Mouse (Mus musculus): Measurements from ENCODE around the gene Fabp7.

Gene Fabp7

GRCm38 (mm10) chr10:57795542-57795941 lies 10.9 kb downstream of the Fabp7 start:
- in situ Hi-C loops (cut with MboI; ENCODE audit: unreplicated experiment in 2 of 2), result no loop called here

GRCm38 (mm10) chr10:57796057-57796456 lies 11.4 kb downstream of the Fabp7 start:
- in situ Hi-C loops (cut with MboI; ENCODE audit: unreplicated experiment in 2 of 2), result no loop called here

GRCm38 (mm10) chr10:57799486-57799885 lies 14.8 kb downstream of the Fabp7 start:
- in situ Hi-C loops (cut with MboI; ENCODE audit: unreplicated experiment in 2 of 2), result no loop called here

GRCm38 (mm10) chr10:57807754-57808153 lies 23.1 kb downstream of the Fabp7 start:
- in situ Hi-C loops (cut with MboI; ENCODE audit: unreplicated experiment in 2 of 2), result no loop called here

- in situ Hi-C loops (cut with MboI; ENCODE audit: unreplicated experiment in 2 of 2), result no loop called here
Measured at GRCm38 (mm10) chr10:57812161-57812856, 27.6 kb downstream of the Fabp7 start.

- in situ Hi-C loops (cut with MboI; ENCODE audit: unreplicated experiment in 2 of 2), result no loop called here
Measured at GRCm38 (mm10) chr10:57814295-57814694, 29.6 kb downstream of the Fabp7 start.

GRCm38 (mm10) chr10:57815869-57816268 lies 31.2 kb downstream of the Fabp7 start:
- in situ Hi-C loops (cut with MboI; ENCODE audit: unreplicated experiment in 2 of 2), result no loop called here

- in situ Hi-C loops (cut with MboI; ENCODE audit: unreplicated experiment in 2 of 2), result no loop called here
Measured at GRCm38 (mm10) chr10:57819209-57819608, 34.5 kb downstream of the Fabp7 start.

- in situ Hi-C loops (cut with MboI; ENCODE audit: unreplicated experiment in 2 of 2), result no loop called here
Measured at GRCm38 (mm10) chr10:57822473-57822872, 37.8 kb downstream of the Fabp7 start.

- in situ Hi-C loops (cut with MboI; ENCODE audit: unreplicated experiment in 2 of 2), result no loop called here
Measured at GRCm38 (mm10) chr10:57828649-57829048, 44.0 kb downstream of the Fabp7 start.

- in situ Hi-C loops (cut with MboI; ENCODE audit: unreplicated experiment in 2 of 2), result loop anchor here in 1 of 2 experiments (5.0 kb wide), 1 partner anchor 82 kb away; no protein-coding TSS in a partner anchor
Measured at GRCm38 (mm10) chr10:57829621-57830020, 44.9 kb downstream of the Fabp7 start.

GRCm38 (mm10) chr10:57835094-57835493 lies 50.4 kb downstream of the Fabp7 start:
- in situ Hi-C loops (cut with MboI; ENCODE audit: unreplicated experiment in 2 of 2), result loop anchor here in 1 of 2 experiments (5.0 kb wide), 1 partner anchor 88 kb away; no protein-coding TSS in a partner anchor

GRCm38 (mm10) chr10:57835982-57836381 lies 51.3 kb downstream of the Fabp7 start:
- in situ Hi-C loops (cut with MboI; ENCODE audit: unreplicated experiment in 2 of 2), result loop anchor here in 1 of 2 experiments (5.0 kb wide), 1 partner anchor 89 kb away; no protein-coding TSS in a partner anchor
